Mouse (Mus musculus): ENCODE measurements around the gene Katnb1.

Gene Katnb1

GRCm38 (mm10) chr8:95084744-95085431 is 3.9 kb downstream of the Katnb1 start:
- DNase-seq (ENCODE audit: low spot score in 2 of 2), result no peak

- no peak for DNase-seq (ENCODE audit: low spot score in 2 of 2)
These were observed 4.6 kb downstream of the Katnb1 start for GRCm38 (mm10) chr8:95085432-95086141.

GRCm38 (mm10) chr8:95093574-95093973 is 12.6 kb downstream of the Katnb1 start:
- DNase-seq (ENCODE audit: low spot score in 2 of 2), result no peak

- DNase-seq (ENCODE audit: low spot score in 2 of 2), result peak; percentile 28 to 37
These were observed 18.0 kb downstream of the Katnb1 start for GRCm38 (mm10) chr8:95099009-95099408.

- no peak for DNase-seq (ENCODE audit: low spot score in 2 of 2)
These were observed 21.0 kb downstream of the Katnb1 start for GRCm38 (mm10) chr8:95101972-95102371.

- no peak for DNase-seq (ENCODE audit: low spot score in 2 of 2)
These were observed 26.3 kb downstream of the Katnb1 start for GRCm38 (mm10) chr8:95107306-95107705.

DNA sequence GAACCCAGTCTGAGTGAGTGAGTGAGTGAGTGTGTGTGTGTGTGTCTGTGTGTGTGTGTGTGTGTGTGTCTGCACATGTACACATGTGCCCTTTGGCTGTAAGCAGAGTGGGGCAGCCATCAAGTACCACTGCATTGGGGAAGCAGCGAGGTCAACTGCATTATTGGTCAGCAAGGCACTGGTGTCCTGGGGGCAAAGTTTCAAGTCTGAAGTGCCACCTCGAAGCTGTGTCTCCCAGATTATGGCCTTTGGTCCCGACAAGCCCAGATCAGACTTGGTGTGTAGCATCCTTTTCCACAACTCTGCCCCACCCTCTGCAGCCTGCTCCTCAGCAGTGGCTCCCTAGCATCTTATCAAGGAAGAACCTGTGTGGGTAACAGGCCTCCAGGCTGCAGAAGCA is 31.6 kb downstream of the Katnb1 start:
- no peak for DNase-seq (ENCODE audit: low spot score in 2 of 2)

GRCm38 (mm10) chr8:95113108-95113507 is 32.1 kb downstream of the Katnb1 start:
- no peak for DNase-seq (ENCODE audit: low spot score in 2 of 2)

DNA sequence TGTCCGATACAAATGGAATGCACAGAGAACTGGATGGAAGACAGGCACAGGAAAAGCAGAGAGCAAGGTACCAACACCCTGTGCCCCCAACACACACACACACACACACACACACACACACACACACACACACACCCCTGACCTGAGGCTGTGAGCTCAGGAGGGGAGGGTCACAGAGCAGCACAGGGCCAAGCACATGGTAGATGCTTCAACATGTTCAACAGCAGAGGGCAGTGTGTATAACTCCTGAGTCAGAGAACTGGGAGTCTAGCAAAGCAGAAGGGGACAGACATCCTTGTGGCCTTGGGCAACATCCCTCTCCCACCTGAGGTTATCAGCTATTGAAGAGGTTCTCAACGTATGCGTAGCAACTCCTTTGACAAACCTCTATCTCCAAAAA is 32.8 kb downstream of the Katnb1 start:
- no peak for DNase-seq (ENCODE audit: low spot score in 2 of 2)

GRCm38 (mm10) chr8:95123455-95123854 is 42.5 kb downstream of the Katnb1 start:
- DNase-seq (ENCODE audit: low spot score in 2 of 2), result no peak

DNA sequence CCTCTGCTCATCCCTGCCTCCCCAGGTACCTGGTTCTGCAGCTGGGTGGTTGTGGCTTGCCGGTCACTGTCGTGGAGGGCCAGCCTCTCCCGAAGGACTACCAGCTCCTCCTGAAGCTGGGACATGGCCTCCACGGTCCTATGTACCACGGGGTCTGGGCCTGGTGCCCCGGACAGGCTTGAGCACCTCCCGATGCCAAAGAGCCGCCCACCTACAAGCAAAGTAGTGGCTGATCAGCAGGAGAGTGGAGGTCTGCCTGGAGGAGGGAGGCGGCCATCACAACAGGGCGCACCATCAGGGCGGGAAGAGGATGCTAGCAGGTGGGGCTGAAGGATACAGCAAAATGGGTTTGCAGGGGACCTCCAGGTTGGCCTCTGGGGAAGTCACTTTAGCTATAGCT is 45.5 kb downstream of the Katnb1 start:
- no peak for DNase-seq (ENCODE audit: low spot score in 2 of 2)

GRCm38 (mm10) chr8:95127658-95128057 is 46.7 kb downstream of the Katnb1 start:
- DNase-seq (ENCODE audit: low spot score in 2 of 2), result peak in 1 of 2 experiments; percentile 18

- no peak for DNase-seq (ENCODE audit: low spot score in 2 of 2)
These were observed 47.8 kb downstream of the Katnb1 start for GRCm38 (mm10) chr8:95128750-95129260.

DNA sequence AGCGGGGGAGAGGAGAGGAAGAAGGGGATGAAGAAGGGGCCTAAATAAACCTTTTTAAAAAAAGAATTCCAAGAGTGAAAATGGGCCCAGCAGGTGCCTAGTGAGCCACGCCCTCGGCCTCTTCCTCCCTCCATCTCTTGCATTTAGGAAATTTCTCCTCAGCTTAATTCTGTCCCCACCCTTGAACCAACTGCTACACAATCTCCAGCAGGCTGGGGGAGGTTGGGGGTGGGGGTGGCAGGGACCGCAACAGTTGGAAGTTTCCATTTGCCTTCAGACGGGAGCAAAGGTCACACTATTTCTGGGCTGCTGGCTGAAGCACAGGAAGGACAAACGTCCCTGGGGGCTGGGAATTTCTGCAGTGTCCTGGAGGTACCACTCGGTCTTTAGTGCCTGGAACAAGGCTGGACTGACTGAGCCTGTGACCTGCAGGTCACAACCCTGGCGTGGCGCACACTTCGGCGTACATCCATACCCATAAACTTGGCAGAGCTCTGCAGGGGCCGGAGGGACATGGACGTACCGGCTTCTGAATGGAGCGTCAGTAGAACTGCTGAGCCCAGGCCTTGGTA is 50.1 kb downstream of the Katnb1 start:
- no peak for DNase-seq (ENCODE audit: low spot score in 2 of 2)

DNA sequence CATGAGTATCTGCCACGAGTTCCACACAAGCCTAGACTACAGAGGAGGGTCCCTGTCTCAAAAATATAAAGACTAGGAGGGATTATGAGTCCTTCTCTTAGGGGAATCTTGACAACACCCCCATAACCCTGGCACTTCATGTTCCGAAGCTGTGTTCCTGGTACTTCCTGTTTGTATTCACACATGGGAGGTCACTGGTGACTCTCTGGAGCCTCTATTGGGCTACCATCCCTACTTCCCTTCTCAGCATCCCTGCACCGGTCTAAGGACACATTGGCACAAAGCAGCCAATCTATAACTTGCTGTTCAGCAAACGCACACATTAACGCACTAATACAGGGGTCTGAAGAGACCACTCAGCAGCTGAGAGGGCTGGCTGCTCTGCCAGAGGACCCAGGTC is 51.0 kb downstream of the Katnb1 start:
- no peak for DNase-seq (ENCODE audit: low spot score in 2 of 2)

- DNase-seq (ENCODE audit: low spot score in 2 of 2), result no peak
These were observed 53.2 kb downstream of the Katnb1 start for GRCm38 (mm10) chr8:95134186-95134585.

DNA sequence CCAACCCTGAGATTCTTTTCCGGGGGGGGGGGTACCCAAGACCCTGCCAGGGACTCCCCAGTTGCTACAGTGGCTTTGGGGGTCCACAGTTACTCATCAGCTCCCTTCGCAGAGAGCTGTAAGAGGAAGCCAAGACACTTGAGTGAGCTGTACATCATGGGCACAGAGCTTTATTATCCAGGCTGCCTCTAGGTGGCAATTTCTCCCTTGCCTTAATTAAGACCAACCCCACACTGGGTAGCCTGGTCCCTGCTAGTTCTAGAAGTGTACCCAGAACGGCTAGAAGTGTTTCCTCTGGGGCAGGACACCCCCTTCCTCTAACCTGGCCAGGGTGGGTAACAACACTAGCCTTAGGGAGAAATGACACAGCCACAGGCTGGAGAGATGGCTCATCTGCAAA is 54.3 kb downstream of the Katnb1 start:
- no peak for DNase-seq (ENCODE audit: low spot score in 2 of 2)

DNA sequence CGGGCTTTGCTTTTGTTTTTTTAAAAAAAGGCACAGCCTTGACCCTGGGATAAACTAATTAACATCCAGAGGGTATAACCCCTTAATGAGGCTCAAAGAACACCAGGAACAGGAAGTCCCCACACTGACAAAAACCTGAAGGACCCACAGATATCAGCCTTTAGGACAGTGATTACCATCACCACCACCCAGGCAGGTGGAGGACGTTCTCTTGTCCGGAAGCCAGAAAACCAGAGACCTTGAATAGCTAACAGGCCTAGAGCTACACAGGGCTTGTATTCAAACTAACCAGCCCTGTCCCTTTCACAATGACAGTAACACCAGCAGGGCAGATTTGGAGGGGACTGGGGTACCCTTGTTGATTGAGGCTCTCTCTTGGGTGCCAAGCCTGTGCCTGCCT is 55.2 kb downstream of the Katnb1 start:
- DNase-seq (ENCODE audit: low spot score in 2 of 2), result no peak

DNA sequence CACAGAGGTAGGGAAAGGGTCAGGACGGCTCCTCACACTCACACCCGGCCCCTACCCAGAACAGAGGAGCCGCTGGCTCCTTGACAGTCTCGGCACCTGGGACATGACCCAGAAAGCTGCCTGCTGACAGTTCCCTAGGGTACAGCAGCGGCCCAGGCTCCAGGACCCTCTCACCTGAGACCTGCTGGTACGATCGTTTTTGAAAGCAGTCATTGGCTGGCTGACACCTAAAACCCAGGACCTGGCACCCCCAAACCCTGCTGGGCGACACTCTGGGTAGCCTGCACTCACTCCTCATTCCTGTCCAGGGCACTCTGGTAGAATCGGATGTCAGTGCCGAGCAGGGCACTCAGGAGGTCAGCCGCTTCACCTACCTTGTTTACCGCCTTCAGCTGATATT is 56.2 kb downstream of the Katnb1 start:
- DNase-seq (ENCODE audit: low spot score in 2 of 2), result no peak

- DNase-seq (ENCODE audit: low spot score in 2 of 2), result no peak
These were observed 56.7 kb downstream of the Katnb1 start for GRCm38 (mm10) chr8:95137641-95138098.

GRCm38 (mm10) chr8:95138341-95139050 is 57.5 kb downstream of the Katnb1 start:
- DNase-seq (ENCODE audit: low spot score in 2 of 2), result no peak

- DNase-seq (ENCODE audit: low spot score in 2 of 2), result no peak
These were observed 58.0 kb downstream of the Katnb1 start for GRCm38 (mm10) chr8:95139051-95139365.

All from spleen, postnatal 36 days (tissue).